Mouse (Mus musculus) left cerebral cortex, postnatal 10 days (tissue): ENCODE measurements around the gene Epha10. TPM values are rescaled to one million over a fixed set of nuclear protein-coding genes. Genes with fewer than 3 reads are reported as not detected.

Source experiments
- DNase-seq, 2 experiments: peaks; one replicate each; pipeline ENCODE4 v3.0.0; 2021 to 2022; ENCODE audit warnings: low spot score in 2 of 2, mixed read lengths in 1 of 2; ENCODE audit errors: extremely low spot score in 1 of 2
- intact Hi-C: fragments of 180-260 bp; cut with DNase I; formaldehyde crosslinking; loops from one replicate; pipeline ENCODE4 v1.15.1; 2025
- total RNA-seq, 2 experiments: library from RNA; stranded (reverse); gene quantifications; 2 replicates each; pipeline ENCODE4 v1.2.3; 2021

Epha10 gene
- total RNA-seq, 2 experiments from 2014 or later = 25.4 to 27.5 TPM

DNA sequence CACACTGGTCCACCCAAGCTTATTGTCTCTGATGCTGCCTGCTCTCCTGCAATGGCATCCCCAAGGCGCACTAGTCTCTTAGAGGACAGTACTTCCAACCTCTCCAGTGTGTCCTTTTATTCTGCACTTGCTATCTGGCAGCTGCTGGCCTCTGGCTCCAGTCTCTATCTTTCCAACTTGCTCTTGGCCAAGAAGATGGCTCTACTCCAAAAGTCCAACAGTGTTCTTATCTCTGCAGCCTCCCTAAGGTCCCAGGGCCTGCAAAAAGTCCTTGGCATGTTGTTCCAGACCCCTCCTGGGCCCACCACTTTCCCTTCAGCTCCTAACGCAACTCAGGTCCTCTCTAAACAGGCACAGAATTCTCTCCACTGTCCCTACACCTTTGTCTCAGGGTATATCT lies 76.6 kb downstream of the Epha10 start:
- no peak for DNase-seq
- intact Hi-C loops = no loop called here

DNA sequence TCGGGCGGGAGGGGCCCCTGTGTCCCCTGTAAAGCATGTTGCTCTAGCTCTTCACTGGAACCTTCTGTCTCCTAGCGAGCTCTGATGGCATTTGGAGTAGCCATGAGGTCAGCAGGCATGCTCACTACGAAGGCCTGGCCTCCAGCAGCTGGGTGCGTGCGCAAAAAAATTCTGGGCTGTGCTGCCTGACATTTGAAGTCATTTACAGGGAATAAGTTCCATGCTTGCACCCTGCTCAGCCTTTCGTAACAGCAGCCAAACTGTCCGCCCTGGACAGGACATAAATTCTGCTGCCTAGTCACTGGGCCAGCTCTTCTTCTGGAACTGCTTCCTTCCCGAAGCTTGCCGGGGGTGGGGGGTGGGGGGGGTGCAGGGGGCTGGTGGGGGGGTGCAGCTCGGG lies 78.4 kb downstream of the Epha10 start:
- intact Hi-C loops = no loop called here
- DNase-seq = no peak

GRCm38 (mm10) chr4:124960940-124961339 lies 80.2 kb downstream of the Epha10 start:
- intact Hi-C loops = no loop called here
- DNase-seq = no peak

DNA sequence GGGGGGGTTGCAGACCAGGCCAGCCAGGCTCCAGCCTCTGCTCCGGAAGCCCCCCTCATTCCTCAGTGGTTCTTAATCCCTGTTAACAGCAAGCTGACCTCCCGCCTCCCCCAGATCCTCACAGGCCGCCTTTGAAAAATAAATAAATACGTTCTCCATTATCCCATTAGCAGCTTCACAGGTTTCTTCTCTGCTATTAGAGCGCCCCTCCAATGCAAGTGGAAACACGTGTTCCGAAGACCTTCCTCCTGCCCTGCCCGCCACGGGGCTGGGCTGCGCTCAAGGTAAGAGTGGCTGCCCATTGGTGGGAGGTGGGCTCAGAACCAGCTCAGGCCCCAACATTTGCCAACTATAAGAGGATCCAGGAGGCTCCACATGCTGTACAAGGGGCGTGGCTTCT lies 81.9 kb downstream of the Epha10 start:
- intact Hi-C loops = no loop called here

DNA sequence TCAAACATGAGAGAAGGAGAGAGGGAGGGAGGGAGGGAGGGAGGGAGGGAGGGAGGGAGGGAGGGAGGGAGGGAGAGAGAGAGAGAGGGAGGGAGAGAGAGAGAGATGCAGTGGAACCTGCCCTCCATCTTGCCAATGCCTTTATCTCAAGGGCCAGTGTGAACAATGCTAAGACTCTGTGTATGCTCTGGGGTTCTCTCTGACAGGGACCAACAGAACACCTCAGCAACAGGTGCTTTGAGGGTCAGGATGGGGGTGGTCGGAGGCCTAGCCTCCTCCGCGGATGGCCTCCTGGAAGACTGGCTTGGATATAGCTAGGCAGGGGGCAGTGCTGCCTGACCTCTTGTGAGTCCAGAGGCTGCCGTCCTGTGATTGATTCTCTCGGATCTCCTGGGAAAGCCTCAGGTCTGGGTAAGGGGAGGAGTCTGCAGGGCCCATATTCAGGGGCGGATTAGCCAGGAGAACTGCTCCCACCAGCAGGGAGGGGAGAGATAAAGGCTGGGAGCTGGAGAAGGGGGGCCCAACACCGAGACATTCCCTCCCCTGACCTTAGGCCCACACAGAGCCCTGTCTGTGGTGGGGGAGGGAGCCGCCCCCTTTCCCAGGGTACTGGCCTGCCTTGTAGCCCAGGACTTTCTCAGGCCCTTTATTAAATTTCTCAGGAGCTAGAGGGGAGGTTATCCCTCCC lies 84.4 kb downstream of the Epha10 start:
- DNase-seq = no peak
- intact Hi-C loops = no loop called here

More for the DNA sequence above, 81.9 kb downstream of the Epha10 start:
- DNase-seq = no peak

Other genes starting within 250 kb of the Epha10 start
- gene Pou3f1, start 224.1 kb upstream of the Epha10 start, total RNA-seq = 10 to 100 TPM; 31.3 to 33.5 TPM
- gene Utp11, start 187.3 kb upstream of the Epha10 start, total RNA-seq = 10 to 100 TPM; 15.2 to 15.8 TPM
- gene Fhl3, start 180.2 kb upstream of the Epha10 start, total RNA-seq = 1 to 10 TPM; 3.8 to 4.5 TPM
- 10 to 100 TPM; 36.3 to 36.6 TPM for gene Sf3a3, start 166.1 kb upstream of the Epha10 start, total RNA-seq
- 10 to 100 TPM; 34.8 to 38.5 TPM for gene Inpp5b, start 139.0 kb upstream of the Epha10 start, total RNA-seq
- gene Mtf1, start 78.8 kb upstream of the Epha10 start, total RNA-seq = 10 to 100 TPM; 22.8 to 24.4 TPM
- 10 to 100 TPM; 27.9 to 33.3 TPM for gene Yrdc, start 30.2 kb upstream of the Epha10 start, total RNA-seq
- gene 1110065P20Rik, start 29.7 kb upstream of the Epha10 start, total RNA-seq = 10 to 100 TPM; 87.8 to 97.6 TPM
- 10 to 100 TPM; 54.0 TPM for gene Maneal, start 18.7 kb upstream of the Epha10 start, total RNA-seq
- 10 to 100 TPM; 16.3 to 19.3 TPM for gene 9930104L06Rik, start 56.1 kb downstream of the Epha10 start, total RNA-seq
- gene Cdca8, start 58.4 kb downstream of the Epha10 start, total RNA-seq = 1 to 10 TPM; 4.0 to 4.4 TPM
- 1 to 10 TPM; 3.5 to 4.1 TPM for gene Rspo1, start 105.5 kb downstream of the Epha10 start, total RNA-seq
- gene Gnl2, start 135.7 kb downstream of the Epha10 start, total RNA-seq = 10 to 100 TPM; 75.2 to 77.3 TPM
- gene Dnali1, start 184.8 kb downstream of the Epha10 start, total RNA-seq = under 1 TPM; 0.16 to 0.21 TPM
- gene Snip1, start 185.8 kb downstream of the Epha10 start, total RNA-seq = 10 to 100 TPM; 12.8 to 13.7 TPM
- gene Meaf6, start 204.2 kb downstream of the Epha10 start, total RNA-seq = 100 to 1,000 TPM; 142 to 151 TPM
- gene Zc3h12a, start 246.9 kb downstream of the Epha10 start, total RNA-seq = 1 to 10 TPM in 1 of 2 experiments, under 1 TPM in 1; 0.57 to 1.2 TPM